Mouse (Mus musculus): Measurements from ENCODE around the gene Psmg4.

Psmg4 gene

DNA sequence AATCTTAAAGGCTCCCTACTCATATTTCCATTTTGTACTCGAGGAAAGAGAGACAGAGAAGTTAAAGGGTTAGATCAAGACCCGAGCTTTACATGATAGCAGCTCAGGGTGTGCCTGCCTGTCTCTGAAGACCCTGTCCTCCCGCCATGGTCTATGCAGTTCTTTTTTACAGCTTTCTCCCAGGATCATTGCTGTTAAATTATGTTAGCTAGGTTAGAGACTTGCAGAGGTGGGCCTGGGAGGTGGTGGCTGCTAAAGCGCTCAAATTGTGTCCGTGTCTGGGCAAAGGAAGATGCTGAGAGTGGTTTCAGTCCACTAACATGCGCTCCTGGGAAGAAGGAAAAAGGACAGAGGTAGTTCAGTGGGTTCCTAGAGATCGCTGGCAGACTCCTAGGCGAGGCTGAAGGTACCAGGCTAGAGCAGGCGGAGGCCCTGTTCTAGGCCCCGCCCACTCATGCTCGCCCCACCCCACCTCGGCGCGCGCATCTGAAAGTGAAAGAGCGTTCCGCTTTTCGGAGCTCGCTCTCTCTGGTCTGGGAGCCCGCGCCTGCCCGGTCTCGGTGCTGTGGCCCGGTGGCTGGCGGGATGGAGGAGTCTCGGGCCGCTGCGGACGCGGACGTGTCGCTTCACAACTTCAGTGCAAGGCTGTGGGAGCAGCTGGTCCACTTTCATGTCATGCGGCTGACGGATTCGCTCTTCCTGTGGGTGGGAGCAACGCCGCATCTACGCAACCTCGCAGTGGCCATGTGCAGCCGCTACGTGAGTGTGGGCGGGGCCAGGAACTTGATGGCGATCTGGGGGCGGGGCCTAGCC is at the start of gene Psmg4:
TSS of gene Psmg4 (plus strand) at position 474 of the 813 bp plus-strand sequence.
- DNase-seq (ENCODE audit: inconsistent ontology term) = peak; percentile 96

DNA sequence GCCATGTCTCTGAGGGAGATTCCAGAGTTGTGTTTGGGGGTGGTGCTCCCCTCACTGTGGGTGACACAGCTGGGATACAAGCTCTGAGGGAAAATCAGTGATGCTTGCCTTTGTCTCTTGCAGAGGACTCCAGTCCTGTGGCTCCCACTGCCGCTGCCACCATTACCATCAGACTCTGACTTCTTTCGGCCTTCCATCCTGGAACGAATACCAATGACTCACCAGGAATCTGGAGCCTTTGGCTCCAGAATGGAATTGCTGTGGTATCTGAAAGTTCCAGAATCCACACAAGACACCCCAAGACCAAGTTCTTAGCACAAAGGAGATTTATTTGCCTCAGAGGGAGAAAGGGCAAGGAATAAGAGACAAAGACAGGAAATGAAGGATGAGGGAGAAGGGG is 49.7 kb upstream of the Psmg4 start:
- DNase-seq (ENCODE audit: inconsistent ontology term) = peak; percentile 87

DNA sequence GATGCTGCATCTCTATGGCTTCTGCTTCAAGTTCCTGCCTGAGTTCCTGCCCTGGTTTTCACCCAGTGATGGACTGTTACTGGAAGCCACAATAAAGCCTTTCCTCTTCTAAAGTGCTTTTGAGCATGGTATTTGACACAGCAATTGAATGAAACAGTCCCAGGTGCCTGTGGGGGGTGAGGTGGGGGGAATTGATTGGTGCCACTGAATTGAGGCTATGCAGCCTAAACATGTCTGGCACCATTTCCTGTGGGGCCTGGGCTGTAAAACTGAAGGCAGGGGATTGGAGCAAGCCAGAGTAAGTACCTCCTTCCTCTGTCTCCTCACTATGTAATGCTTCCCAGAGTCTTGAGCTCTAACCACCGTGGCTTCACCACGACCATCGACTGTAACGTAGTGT is 48.1 kb upstream of the Psmg4 start:
- DNase-seq (ENCODE audit: inconsistent ontology term) = no peak

DNA sequence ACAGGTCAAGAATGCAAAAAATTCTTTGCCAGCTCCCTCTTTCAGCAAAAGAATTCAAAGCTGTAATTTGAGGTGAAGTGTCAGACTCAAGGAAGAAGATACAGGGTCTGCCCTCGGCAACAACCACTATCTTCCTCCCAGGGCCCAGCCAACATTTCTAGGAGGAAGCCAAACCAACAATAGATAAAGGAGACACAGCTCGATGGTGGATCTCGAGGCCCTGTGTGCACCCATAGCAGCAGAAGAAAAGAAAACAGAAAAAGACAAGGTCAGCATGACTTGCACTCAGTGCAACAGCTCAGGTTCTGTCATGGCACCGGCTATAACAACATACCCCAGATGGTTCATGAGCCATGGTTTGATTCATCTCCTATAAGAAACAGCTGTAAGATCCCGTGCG is 46.3 kb upstream of the Psmg4 start:
- DNase-seq (ENCODE audit: inconsistent ontology term) = no peak

DNA sequence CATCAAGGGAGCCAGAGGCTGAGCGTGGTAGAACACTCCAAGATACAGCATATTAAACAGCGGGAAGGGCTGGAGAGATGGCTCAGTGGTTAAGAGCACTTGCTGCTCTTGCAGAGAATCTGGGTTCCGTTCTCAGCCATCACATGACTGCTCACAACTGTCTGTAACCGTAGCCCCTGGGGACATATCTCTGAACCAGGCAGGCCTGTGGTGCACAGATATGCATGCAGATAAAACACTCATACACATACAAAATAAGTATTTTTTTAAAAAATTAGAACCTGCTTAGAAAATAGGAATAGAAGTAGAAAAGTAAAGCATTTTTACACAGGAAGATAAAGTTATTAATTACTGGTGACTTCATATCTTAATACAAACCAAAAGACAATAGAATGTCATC is 43.9 kb upstream of the Psmg4 start:
- DNase-seq (ENCODE audit: inconsistent ontology term) = no peak

DNA sequence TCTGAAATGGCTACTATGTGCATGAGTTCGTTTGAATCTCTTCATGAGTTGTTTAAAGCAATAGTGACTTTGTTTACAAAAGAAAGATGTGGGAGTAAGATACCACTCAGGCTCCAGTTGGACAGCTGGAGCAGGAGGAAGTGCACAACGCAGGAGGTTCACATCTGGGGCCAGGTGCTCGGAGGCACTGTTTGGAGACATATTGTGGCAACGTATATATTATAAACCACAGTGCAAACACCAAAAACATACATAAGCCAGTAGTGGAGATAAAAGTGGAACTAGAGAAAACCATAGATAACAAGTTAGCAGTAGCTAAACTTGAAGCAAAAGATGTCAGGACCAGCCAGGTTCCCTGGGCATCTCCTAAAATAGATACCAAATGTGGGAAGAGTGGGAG is 43.4 kb upstream of the Psmg4 start:
- no peak for DNase-seq (ENCODE audit: inconsistent ontology term)

DNA sequence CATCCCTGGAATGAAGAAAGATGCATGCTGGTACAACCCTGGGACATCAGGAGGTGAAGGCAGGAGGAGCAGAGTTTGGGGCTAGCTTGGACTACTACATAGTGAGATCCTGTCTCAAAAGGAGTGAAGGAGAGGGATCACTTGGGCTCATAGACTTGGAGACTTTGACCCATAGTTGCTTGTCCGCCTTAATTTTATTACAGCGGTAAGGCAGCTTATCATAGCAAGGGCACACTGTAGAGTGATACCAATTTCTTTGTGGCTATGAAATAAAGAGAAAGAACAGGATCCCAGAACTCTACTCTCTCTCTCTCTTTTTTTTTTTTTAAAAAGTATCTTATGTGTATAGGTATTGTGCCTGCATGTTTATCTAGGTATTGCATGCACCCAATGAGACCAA is 42.2 kb upstream of the Psmg4 start:
- DNase-seq (ENCODE audit: inconsistent ontology term) = no peak

DNA sequence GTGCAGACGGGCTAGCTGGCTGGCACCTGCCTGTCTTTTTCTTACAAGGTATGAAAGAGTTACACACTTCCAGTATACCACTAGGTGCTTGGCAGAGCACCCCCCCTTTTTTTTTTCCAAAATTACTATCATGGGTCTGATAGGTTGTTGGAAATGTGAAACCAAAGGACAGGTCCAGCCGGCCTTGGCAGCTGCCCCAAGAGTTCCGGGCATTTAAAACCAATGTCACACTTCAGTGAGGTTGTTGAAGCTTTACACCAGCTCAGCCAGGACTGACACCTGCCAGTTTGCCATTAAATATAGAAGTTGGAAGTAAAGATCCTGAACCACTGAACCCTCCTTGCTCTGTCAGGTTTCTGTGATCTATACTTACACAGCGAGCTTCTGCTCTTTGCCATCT is 37.1 kb upstream of the Psmg4 start:
- no peak for DNase-seq (ENCODE audit: inconsistent ontology term)

DNA sequence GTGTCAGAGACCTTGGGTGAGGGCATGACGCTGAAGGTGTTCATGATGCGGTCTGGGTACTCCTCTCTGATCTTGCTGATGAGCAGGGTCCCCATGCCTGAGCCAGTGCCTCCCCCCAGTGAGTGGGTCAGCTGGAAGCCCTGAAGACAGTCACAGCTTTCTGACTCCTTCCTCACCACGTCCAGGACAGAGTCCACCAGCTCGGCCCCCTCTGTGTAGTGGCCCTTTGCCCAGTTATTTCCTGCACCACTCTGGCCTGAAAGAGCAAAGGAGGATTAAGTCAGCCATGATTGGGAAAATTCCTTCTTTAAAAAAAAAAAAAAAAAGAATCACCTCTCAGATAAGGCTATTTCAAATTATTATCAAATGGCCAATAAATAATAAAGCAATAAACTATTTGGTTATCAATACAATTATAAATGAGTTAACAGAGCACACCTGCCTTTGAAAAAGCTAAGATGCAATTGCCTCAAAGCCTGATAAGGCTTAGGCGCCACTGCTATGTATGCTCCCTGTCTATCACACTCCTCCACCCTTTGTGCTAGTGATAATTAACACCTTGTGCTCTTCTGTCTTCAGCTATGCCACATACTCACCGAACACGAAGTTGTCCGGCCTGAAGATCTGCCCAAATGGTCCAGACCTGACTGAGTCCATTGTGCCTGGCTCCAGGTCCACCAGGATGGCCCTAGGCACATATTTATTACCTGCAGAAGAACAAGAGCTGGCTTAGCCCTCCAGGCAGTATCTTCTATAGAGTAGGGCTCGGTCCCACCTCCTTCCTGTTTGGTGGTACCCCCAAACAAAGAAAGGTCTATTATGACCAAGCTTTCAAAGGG is 34.3 kb upstream of the Psmg4 start:
- no peak for DNase-seq (ENCODE audit: inconsistent ontology term)

DNA sequence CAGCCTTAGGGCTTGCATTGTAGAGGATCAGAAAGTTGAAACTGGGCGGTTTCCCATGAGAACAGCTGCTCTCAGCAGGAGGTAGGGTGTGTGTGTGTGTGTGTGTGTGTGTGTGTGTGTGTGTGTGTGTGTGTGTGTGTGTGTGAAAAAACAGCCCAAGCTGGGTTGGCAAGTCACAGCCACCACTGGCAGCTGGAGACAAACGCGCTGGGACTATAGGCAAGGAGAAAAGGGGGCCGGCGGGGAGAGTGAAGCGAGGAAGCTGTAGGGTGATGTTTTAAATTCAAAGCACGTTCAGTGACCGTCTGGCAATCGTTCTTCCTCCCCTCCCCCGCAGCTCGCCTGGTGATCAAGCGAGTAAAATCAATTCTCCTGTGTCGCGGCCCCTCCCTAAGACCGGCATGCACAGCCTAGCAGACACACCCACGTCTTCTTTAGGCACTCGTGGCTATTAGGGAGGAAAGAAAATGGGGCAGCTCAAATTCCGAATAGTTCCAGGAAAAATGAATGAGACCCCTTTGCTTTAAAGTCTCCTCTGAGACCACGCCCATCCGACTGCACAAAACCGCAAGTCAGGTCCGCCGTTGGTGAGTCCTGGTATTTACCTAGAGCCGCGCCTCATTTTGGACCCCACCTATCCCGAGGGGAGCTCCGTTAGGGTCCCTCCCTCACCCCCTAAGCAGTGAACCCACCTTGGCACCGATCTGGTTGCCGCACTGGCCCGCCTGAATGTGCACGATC is 33.1 kb upstream of the Psmg4 start:
- DNase-seq (ENCODE audit: inconsistent ontology term) = peak; percentile 75

DNA sequence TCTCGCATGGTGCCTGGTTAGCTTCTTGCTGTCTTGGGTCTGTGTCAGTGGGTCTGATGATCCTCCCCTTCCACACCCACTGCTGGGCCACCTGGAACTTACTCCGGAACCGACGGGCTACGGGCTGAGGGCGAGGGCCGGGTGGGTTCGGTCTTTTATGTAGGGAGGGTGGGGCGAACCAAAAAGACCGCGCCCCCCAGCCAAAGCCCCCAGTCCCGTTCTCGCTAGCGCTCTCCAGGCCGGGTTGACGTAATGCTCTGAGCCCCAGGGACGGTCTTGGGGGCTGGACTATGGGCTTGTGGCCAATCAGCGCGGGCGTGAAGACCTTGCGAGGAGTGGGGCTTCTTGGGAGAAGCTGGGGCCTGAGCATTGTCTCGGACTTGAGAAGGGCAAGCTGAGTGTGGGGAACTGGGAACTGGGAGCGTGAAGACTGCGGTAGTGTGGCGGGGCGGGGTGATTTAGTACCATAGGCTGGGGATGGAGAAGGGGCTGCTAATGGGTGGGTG is 32.5 kb upstream of the Psmg4 start, which contains the start of gene Tubb2b:
TSS of gene Tubb2b (minus strand) at position 241 of the 506 bp plus-strand sequence.
- peak; percentile 90 for DNase-seq (ENCODE audit: inconsistent ontology term)

DNA sequence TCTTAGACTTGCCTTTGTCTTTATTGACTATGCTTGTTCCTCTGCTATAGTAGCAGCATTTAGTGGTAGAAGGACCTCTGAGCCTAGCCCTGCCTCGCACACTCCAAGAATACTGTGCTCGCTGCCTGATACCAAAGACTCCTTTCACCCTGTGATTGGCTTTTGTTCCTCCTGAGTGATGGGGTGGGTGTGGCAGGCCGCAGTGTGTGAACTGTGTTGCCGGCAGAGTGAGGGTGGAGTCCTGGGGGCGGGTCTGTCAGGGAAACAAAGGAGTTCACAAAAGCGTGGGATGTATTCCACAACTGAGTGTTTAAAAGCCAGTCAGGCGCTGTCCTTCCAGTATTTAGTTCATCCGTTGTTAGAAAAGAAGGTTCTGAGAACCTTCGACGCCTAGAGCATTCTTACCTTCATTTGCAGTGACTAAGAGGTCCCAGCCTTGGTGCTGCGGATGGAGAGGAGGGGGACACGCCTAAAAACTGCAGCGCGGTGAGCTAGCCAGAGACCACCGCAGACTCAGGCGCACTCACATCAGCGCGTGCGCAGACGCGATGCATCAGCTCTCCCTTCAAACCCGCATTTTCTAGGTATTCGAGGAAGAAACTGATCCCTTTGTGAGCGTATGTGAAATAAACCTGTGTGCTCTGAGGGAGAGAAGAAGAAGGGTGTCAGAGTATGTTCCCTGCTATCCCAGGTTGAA is 31.6 kb upstream of the Psmg4 start:
- peak; percentile 82 for DNase-seq (ENCODE audit: inconsistent ontology term)

DNA sequence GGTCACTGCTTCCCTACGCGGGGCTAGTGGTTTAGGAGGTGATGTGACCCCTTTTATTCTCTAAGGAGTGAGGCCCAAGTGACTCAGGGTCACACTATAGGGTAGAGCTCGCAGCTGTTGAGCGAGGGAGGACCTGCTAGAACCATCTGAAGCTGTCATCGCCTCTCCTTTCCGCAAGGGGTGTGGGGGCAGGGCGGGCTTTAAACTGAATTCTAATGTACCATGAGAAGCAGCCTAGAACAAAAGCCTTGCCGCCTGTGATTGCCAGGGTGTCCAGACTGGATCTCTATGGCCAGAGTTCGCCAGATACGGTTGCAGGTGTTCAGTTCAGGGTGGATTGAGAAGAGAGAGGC is 31.1 kb upstream of the Psmg4 start:
- peak; percentile 42 for DNase-seq (ENCODE audit: inconsistent ontology term)

DNA sequence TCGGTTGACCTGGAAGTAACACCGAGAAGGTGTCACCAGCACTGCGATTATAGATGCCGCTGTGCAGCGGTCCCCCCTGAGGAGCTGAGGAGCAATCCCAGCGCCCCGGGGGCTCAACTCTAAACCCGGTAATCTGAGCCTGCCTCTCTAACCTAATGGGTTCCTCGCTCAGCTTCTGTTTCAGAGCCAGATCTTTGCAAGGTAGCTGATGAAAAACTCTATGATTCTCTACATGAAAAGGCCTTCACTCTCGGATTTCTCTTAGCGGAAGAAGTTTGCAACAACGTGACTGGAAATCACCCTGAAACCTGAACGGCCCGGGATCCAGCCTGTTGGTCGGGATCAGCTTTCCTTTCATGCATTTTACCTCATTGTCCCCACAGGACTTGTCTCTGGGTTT is 30.5 kb upstream of the Psmg4 start:
- DNase-seq (ENCODE audit: inconsistent ontology term) = peak; percentile 17

DNA sequence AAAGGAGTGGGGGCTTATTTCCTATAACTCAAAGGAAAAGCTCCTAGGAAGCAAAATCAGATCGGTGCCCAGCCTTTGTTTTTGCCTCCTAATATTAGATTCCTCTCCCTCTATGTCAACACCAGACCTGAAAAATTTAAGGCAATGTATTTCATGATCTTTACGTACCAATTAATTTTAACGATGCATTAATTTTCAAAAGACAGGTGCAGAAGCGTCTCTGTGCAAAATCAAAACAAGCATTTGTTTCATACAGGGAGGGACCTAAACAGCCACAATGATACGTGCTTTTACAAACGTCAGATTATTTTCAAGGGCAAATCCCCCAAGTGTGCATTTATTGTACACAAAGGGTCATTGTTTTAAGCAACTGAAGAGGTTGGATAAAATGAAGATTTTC is 29.9 kb upstream of the Psmg4 start:
- DNase-seq (ENCODE audit: inconsistent ontology term) = no peak

DNA sequence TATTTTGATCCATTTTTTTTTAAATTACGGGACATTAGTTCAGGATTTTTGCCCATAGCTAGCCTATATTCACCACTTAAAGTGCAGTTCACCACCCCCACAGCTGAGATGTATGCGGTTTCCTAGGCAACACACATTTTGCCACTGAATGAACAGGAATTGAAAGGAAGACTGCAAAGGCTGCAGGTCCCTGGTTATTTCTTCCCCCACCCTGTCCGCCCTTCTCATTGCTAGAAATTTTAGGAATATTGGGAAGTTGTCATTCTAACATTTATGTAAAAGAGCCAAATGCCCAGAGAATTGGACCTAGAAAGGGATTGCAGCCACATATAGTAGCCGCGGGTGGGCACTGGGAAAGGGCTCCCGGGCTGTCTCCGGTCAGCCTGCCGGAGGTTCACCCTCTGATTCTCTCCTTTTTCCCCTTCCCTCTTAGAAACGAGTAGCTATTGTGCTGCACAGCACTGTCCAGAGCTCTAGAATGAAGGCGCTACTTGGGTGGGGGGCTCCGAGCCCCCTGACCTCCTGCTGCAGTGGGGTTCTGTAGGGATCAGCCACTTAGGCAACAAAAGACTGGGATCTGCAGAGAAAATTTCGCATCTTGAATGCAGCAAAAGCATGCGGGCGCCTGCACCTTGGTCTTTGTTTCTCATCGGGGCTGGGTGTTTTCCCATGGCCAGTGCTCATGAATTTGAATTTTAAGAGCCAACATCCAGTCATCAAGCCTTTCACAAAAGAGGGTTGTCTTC is 29.3 kb upstream of the Psmg4 start:
- no peak for DNase-seq (ENCODE audit: inconsistent ontology term)

DNA sequence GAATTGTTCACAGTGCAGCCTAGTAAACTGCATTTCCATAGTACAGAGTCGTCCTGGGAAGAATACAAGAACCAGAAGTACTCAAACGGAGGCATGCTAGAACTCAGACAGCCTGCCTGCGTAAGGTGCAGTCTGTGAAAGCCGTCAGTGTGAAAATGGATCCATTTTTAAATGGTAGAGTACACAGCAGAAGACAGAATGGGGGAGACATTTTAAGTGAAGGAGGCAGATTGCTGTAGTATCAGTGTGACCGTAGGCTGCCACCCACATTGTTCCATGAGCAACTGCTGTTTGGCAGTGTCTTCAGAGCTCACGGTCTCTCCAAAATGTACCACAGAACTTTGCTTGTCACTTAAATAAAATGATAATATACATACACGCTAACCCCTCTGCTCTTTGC is 28.5 kb upstream of the Psmg4 start:
- no peak for DNase-seq (ENCODE audit: inconsistent ontology term)

DNA sequence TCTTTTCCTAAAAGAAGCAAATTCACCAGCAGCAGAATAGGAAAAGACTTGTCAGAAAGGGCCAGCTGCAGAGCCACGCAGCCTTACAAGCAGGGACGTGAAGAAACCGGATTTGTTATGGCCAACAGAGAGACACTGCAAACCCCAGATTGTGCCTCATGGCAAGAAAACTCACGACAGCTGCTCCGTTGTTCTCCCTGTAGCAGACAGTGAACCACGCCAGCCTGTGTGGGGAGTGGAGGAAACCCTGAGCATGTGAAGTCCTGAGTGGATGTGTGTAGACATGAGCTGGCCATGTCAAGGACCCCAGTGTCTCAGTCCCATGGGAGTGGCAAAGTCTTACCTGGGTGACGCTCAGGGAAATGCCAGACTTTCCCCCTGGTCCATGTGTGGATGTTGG is 26.2 kb upstream of the Psmg4 start:
- DNase-seq (ENCODE audit: inconsistent ontology term) = no peak

DNA sequence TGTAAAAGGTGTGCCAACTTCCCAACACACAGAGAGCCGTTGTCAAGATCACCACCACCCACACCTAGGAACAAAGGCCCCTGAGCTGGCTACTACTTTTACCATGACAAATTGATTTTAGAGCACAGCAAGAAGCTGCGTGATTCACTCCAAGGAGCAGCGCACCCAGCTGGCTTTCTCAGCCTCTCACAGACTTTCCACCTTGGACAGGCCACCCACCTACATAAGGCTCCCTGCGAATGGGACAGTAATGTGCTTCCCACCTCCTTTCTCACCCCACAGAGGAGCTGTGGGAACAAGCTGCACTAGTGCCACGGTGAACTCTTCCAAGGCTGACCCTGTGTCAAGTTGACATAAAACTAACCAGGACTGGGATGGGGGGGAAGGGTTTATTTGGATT is 19.4 kb upstream of the Psmg4 start:
- no peak for DNase-seq (ENCODE audit: inconsistent ontology term)

DNA sequence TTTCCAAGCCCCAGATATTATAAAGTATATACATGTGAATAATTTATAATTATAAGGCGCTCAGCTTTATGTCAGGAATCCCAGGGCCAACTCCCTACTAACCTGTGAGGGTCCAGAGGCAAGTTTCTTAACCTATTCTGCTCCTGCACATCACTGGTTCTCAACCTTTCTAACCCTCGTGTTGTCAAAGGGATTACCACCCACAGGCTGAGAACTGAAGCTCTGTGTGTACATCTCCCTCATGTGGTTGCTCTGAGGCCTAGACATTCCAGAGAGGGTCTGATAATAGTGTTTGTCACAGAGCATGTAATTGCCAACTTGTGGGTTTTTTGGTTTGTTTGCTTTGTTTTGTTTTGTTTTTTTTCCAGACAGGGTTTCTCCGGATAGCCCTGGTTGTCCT is 15.8 kb upstream of the Psmg4 start:
- DNase-seq (ENCODE audit: inconsistent ontology term) = peak; percentile 23

DNA sequence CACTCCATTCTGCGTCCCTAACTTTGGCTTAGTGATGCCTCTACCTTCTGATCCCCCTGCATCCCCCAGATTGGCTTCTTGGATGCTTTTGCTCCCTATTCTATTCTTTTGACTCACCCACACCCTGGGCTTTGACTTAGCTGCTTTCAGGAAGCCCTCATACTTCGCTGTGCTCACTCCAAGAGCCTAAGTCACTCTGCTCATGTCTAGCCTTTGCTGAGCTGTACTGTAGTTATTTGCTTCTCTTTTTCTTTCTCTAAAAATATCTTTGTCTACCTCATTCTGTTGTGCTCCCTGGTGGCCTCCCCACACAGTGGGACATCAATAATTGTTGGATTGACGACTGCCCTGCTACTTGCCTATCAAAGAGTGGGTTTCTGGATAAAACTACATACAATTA is 14.6 kb upstream of the Psmg4 start:
- no peak for DNase-seq (ENCODE audit: inconsistent ontology term)

All from Muller cell, postnatal 12 days (primary cell).